Mouse (Mus musculus) forebrain, embryonic 13.5 days (tissue): ENCODE results near the gene Ccdc85a. TPM values are rescaled to one million over a fixed set of nuclear protein-coding genes. Genes with fewer than 3 reads are reported as not detected.
"Not testable (repeated sequence)": the region's sequence is repeated elsewhere in the genome, so short reads cannot be mapped to it uniquely, and the experiment has no call there.

Experiments
- ATAC-seq: fragments of 200-750 bp; cut with Nextera tagmentation; 2 replicates; pipeline ENCODE4 v1.8.0; 2017
- H3K27ac ChIP-seq: fragments of 300-500 bp; sonication (generic); 2 replicates; pipeline ENCODE4 v1.5.1; 2015; ENCODE audit warnings: inconsistent platforms, mild to moderate bottlenecking, moderate library complexity
- H3K27me3 ChIP-seq: fragments of 300-500 bp; sonication (generic); 2 replicates; pipeline ENCODE4 v1.6.1; 2015; ENCODE audit warnings: mild to moderate bottlenecking, inconsistent platforms
- H3K36me3 ChIP-seq: fragments of 300-500 bp; sonication (generic); 2 replicates; pipeline ENCODE4 v1.6.1; 2015; ENCODE audit warnings: mild to moderate bottlenecking, inconsistent platforms; ENCODE audit not compliant: poor library complexity, severe bottlenecking
- H3K4me1 ChIP-seq: fragments of 300-500 bp; sonication (generic); 2 replicates; pipeline ENCODE4 v1.6.1; 2015; ENCODE audit warnings: inconsistent platforms
- H3K4me2 ChIP-seq: fragments of 300-500 bp; sonication (generic); 2 replicates; pipeline ENCODE4 v1.6.1; 2015; ENCODE audit warnings: inconsistent platforms, mild to moderate bottlenecking, moderate library complexity
- H3K4me3 ChIP-seq: fragments of 300-500 bp; sonication (generic); 2 replicates; pipeline ENCODE4 v1.5.1; 2015; ENCODE audit warnings: mild to moderate bottlenecking, inconsistent platforms
- H3K9ac ChIP-seq: fragments of 300-500 bp; sonication (generic); 2 replicates; pipeline ENCODE4 v1.6.1; 2015; ENCODE audit warnings: mild to moderate bottlenecking, inconsistent platforms
- H3K9me3 ChIP-seq: fragments of 300-500 bp; sonication (generic); replicated peaks from 2 replicates; pipeline ENCODE4 v1.6.1; 2016; ENCODE audit warnings: inconsistent platforms
- WGBS: fragments of 180-500 bp; shearing (Covaris S2); methylation state at CpG from one replicate; pipeline ENCODE4 v1.1.7; 2015; 5-methylcytosine and 5-hydroxymethylcytosine counted together
- polyA plus RNA-seq: library from polyadenylated mRNA; unstranded; fragments of >200 nt; fragmentation: Nextera tagmentation; extraction: Ambion mirVana; gene quantifications from 2 replicates; pipeline ENCODE4 v1.2.1, GENCODE M21; 2015

Ccdc85a gene
- polyA plus RNA-seq, 1 experiment from 2014 or later = 6.2 TPM

GRCm38 (mm10) chr11:28397166-28397565 lies 187.0 kb downstream of the Ccdc85a start:
- 65% methylated on average over 1 of the region's 1 CpGs for WGBS
- Histone ChIP-seq H3K27ac (no peak overlapping the region), H3K4me3 (no peak overlapping the region), H3K9ac (no peak overlapping the region), H3K4me1 (no peaks in the 10 kb centered on the region), H3K4me2 (no peak overlapping the region), H3K9me3 (no peaks in the 10 kb centered on the region), H3K27me3 (no peaks in the 10 kb centered on the region), H3K36me3 (no peaks in the 10 kb centered on the region)
- ATAC-seq = no peak

- H3K4me3 ChIP-seq = no peak overlapping the region
- H3K4me2 ChIP-seq = no peak overlapping the region
- ATAC-seq = no peak
- no peaks in the 10 kb centered on the region for H3K27me3 ChIP-seq
- H3K27ac ChIP-seq = no peak overlapping the region
- H3K4me1 ChIP-seq = no peaks in the 10 kb centered on the region
- 0 out of 2 replicates have a peak, but pooled peaks cover 3% of the 10 kb centered on the region for H3K9me3 ChIP-seq
- no peak overlapping the region for H3K9ac ChIP-seq
- no peaks in the 10 kb centered on the region for H3K36me3 ChIP-seq
These were observed 208.2 kb downstream of the Ccdc85a start for GRCm38 (mm10) chr11:28375891-28376290.

GRCm38 (mm10) chr11:28374636-28375035 lies 209.5 kb downstream of the Ccdc85a start:
- Histone ChIP-seq H3K4me3 (no peak overlapping the region), H3K9me3 (0 out of 2 replicates have a peak, but pooled peaks cover 3% of the 10 kb centered on the region), H3K9ac (no peak overlapping the region), H3K27ac (no peak overlapping the region), H3K36me3 (no peaks in the 10 kb centered on the region), H3K4me1 (no peaks in the 10 kb centered on the region), H3K27me3 (no peaks in the 10 kb centered on the region), H3K4me2 (no peak overlapping the region)
- ATAC-seq = no peak

GRCm38 (mm10) chr11:28371381-28371780 lies 212.7 kb downstream of the Ccdc85a start:
- 63% methylated on average over 5 of the region's 5 CpGs for WGBS
- H3K4me1 ChIP-seq, H3K9ac ChIP-seq, ATAC-seq, H3K27me3 ChIP-seq, H3K9me3 ChIP-seq, H3K36me3 ChIP-seq, H3K4me3 ChIP-seq, H3K4me2 ChIP-seq, H3K27ac ChIP-seq: not testable (repeated sequence)

GRCm38 (mm10) chr11:28365929-28366244 lies 218.2 kb downstream of the Ccdc85a start:
- Histone ChIP-seq H3K9ac (peak overlapping the region; percentile 59), H3K9me3 (no peaks in the 10 kb centered on the region), H3K27me3 (no peaks in the 10 kb centered on the region), H3K27ac (no peak overlapping the region), H3K4me3 (peak overlapping the region; percentile 35), H3K36me3 (no peaks in the 10 kb centered on the region), H3K4me1 (peaks cover 10% of the 10 kb centered on the region), H3K4me2 (peak overlapping the region; percentile 64)
- peak; percentile 37; the same call in 1 of the 2 replicates for ATAC-seq
- WGBS = 41% methylated on average over 2 of the region's 2 CpGs

- Histone ChIP-seq H3K27me3 (no peaks in the 10 kb centered on the region), H3K4me3 (peak overlapping the region; percentile 35), H3K36me3 (no peaks in the 10 kb centered on the region), H3K4me1 (peaks cover 10% of the 10 kb centered on the region), H3K27ac (peak overlapping the region; percentile 40), H3K9ac (peak overlapping the region; percentile 59), H3K9me3 (no peaks in the 10 kb centered on the region), H3K4me2 (peak overlapping the region; percentile 64)
- peak; percentile 96 for ATAC-seq
- 4% methylated on average over 26 of the region's 26 CpGs for WGBS
These were observed 218.8 kb downstream of the Ccdc85a start for GRCm38 (mm10) chr11:28365209-28365928.

- no peak overlapping the region for H3K27ac ChIP-seq
- no peaks in the 10 kb centered on the region for H3K36me3 ChIP-seq
- 85% methylated on average over 2 of the region's 2 CpGs for WGBS
- H3K9ac ChIP-seq = no peak overlapping the region
- no peak for ATAC-seq
- H3K9me3 ChIP-seq = no peaks in the 10 kb centered on the region
- H3K27me3 ChIP-seq = no peaks in the 10 kb centered on the region
- H3K4me3 ChIP-seq = no peak overlapping the region
- no peak overlapping the region for H3K4me2 ChIP-seq
- no peaks in the 10 kb centered on the region for H3K4me1 ChIP-seq
These were observed 240.7 kb downstream of the Ccdc85a start for GRCm38 (mm10) chr11:28343465-28343864.

GRCm38 (mm10) chr11:28341887-28342286 lies 242.2 kb downstream of the Ccdc85a start:
- no peaks in the 10 kb centered on the region for H3K4me1 ChIP-seq
- H3K27me3 ChIP-seq = no peaks in the 10 kb centered on the region
- no peak for ATAC-seq
- H3K36me3 ChIP-seq = no peaks in the 10 kb centered on the region
- H3K9me3 ChIP-seq = no peaks in the 10 kb centered on the region
- H3K9ac ChIP-seq = no peak overlapping the region
- WGBS = 74% methylated on average over 5 of the region's 5 CpGs
- no peak overlapping the region for H3K4me2 ChIP-seq
- no peak overlapping the region for H3K4me3 ChIP-seq
- no peak overlapping the region for H3K27ac ChIP-seq

- H3K4me1 ChIP-seq, H3K4me2 ChIP-seq, H3K27me3 ChIP-seq, H3K9ac ChIP-seq, H3K9me3 ChIP-seq, H3K27ac ChIP-seq, H3K36me3 ChIP-seq, ATAC-seq, H3K4me3 ChIP-seq: not testable (repeated sequence)
- 93% methylated on average over 45 of the region's 45 CpGs for WGBS
These were observed 244.6 kb downstream of the Ccdc85a start, which contains the start of gene Gm6685 for GRCm38 (mm10) chr11:28339224-28340150. Gm6685 (minus strand) TSS chr11:28339867.

Other genes with a start within 250 kb of the Ccdc85a start
- gene Gm6685, start 244.5 kb downstream of the Ccdc85a start, polyA plus RNA-seq = 0.34 TPM in 1 of 2 replicates, not detected in the other